Mouse (Mus musculus): ENCODE data around the gene Llgl2. TPM values are rescaled to one million over a fixed set of nuclear protein-coding genes. Genes with fewer than 3 reads are reported as not detected.
"Not testable (repeated sequence)": the region's sequence is repeated elsewhere in the genome, so short reads cannot be mapped to it uniquely, and the experiment has no call there.

Gene Llgl2
- total RNA-seq, 2 experiments from 2014 or later = 1.0 to 2.3 TPM

GRCm38 (mm10) chr11:115832523-115832922, 8.7 kb downstream of the Llgl2 start:
- DNase-seq (ENCODE audit: extremely low spot score in 1 of 2, low spot score in 1 of 2) = no peak

DNA sequence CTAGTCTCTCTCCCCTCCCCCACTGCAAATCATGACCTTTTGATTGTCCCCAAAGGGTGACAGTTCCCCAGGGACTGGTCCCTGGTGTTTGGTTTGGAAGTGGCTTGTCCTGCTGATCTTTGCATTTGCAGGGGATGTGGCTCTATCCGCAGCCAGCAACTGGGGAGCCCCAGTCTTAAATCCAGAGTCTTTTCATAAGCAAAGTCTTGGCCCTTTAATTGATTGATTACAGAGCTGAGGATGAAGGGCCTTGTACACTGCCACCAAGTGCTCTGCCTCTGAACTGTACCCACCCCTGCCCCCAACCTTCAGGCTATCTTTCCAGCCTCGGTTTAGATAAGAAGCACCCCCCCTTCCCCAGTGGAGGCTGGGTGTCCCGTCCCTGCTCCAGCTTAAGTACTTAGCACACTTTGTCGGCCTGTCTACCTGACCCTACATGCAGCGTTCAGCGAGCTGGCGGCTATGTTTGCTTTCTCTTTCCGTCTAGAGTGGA, 9.2 kb downstream of the Llgl2 start:
- no peak for DNase-seq (ENCODE audit: extremely low spot score in 1 of 2, low spot score in 1 of 2)

GRCm38 (mm10) chr11:115834033-115834432, 10.2 kb downstream of the Llgl2 start:
- no peak for DNase-seq (ENCODE audit: extremely low spot score in 1 of 2, low spot score in 1 of 2)

- no peak for DNase-seq (ENCODE audit: extremely low spot score in 1 of 2, low spot score in 1 of 2)
Measured at GRCm38 (mm10) chr11:115836656-115837395, 13.0 kb downstream of the Llgl2 start.

- DNase-seq (ENCODE audit: extremely low spot score in 1 of 2, low spot score in 1 of 2) = no peak
Measured at GRCm38 (mm10) chr11:115837606-115838345, 13.9 kb downstream of the Llgl2 start.

GRCm38 (mm10) chr11:115838895-115839311, 15.1 kb downstream of the Llgl2 start:
- no peak for DNase-seq (ENCODE audit: extremely low spot score in 1 of 2, low spot score in 1 of 2)

DNA sequence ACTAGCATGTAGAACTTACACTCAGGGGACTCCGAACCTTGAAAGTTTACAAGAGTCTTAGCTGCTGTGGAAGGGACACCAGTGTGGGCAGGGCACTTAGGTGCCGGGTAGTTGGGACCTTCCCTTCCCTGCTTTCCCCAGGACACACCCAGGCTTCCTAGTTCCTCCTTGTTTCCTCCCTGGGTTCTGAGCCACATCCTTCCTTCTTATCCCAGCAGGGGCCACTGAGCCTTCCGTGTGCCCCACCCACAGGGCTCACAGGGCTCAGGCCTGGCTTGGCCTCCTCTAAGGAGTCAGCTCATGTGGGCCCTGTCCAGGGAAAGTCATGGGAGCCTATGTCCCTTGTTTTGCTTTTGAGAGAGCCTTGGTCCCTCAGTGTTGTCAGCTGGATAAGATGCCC, 15.9 kb downstream of the Llgl2 start:
- DNase-seq (ENCODE audit: extremely low spot score in 1 of 2, low spot score in 1 of 2) = no peak

GRCm38 (mm10) chr11:115841044-115841443, 17.2 kb downstream of the Llgl2 start:
- no peak for DNase-seq (ENCODE audit: extremely low spot score in 1 of 2, low spot score in 1 of 2)

DNA sequence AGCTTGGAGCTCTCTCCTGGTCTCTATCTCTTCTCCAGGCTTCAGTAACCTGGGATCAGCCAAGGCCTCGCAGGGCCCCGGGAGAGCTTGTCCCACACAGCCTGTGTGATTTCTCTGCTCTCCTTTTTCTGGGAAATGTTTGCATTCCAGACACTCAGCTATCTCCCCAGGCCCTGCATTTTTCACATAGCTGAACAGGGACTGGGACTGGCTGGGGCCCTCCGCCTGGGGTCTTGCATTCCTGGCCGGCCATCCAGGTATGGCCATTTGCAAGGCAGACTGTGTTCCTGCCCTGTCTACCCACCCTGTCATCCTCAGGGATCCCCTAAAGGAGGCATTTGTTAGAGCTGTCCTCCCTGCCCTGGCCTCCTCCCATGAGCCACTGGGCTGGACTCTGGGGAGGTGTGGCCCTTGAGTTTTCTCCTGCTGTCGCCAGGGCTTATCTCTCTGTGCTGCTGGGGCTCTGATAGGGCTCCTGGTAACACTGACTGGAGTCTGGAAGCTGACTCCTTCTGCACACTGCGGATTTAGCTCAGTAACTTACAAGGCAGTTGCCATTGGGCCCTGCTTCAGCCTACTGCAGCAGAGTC, 18.2 kb downstream of the Llgl2 start:
- no peak for DNase-seq (ENCODE audit: extremely low spot score in 1 of 2, low spot score in 1 of 2)

DNA sequence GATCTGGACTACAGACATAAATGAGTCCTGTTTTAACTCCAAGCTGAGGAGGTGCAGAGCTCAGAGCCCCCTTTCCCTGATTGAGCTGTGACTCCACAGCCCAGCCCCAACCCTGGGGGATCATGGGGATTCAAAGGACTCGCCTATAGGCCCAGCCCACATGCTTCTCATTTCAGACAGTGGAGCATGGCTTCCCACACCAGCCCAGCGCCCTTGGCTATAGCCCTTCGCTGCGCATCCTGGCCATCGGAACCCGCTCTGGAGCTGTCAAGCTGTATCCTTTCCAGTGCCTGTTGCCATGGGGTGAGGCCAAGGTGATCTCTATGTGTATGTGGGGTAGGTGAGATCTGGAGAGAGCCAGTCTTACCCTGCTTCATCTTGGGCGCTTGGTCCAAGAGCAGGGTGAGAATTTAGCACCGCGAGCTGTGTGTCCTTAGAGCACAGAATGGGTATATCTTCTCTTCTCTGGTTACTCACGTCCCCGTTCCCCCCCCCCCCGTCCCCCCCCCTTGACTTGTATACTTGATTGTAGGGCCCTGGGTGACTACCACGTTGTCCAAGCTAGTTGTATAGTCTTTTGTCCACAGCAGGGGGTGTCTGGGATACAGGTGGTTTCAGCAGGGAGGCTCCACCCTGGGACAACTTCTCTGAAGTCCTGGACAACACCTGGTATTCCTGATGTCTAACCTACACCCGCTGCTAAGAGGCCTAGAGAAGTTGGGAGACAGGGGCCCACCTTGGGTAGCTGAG, 19.5 kb downstream of the Llgl2 start:
- DNase-seq (ENCODE audit: extremely low spot score in 1 of 2, low spot score in 1 of 2) = no peak

- DNase-seq (ENCODE audit: extremely low spot score in 1 of 2, low spot score in 1 of 2) = no peak
Measured at GRCm38 (mm10) chr11:115843891-115844239, 20.0 kb downstream of the Llgl2 start.

DNA sequence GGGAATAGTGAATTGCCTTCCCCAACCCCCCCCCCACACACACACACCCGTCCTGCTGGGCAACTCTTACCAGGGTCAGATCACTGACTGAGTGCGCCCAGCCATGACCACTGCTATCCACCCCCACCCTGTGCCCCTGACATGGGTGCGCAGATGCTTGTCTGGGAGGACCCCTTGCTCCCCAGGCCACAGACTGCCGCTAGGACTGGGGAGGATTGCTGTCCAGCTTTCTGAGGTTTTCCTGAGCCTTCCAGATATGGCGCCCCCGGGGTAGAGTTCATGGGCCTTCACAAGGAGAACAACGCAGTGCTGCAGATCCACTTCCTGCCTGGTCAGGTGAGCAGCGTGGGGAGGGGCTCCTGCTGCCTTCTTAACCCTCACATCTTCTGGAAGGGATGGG, 20.4 kb downstream of the Llgl2 start:
- DNase-seq (ENCODE audit: extremely low spot score in 1 of 2, low spot score in 1 of 2) = no peak

- DNase-seq (ENCODE audit: extremely low spot score in 1 of 2, low spot score in 1 of 2) = no peak
Measured at GRCm38 (mm10) chr11:115845819-115846218, 22.0 kb downstream of the Llgl2 start.

GRCm38 (mm10) chr11:115854674-115855073, 30.8 kb downstream of the Llgl2 start:
- no peak for DNase-seq (ENCODE audit: extremely low spot score in 1 of 2, low spot score in 1 of 2)

DNA sequence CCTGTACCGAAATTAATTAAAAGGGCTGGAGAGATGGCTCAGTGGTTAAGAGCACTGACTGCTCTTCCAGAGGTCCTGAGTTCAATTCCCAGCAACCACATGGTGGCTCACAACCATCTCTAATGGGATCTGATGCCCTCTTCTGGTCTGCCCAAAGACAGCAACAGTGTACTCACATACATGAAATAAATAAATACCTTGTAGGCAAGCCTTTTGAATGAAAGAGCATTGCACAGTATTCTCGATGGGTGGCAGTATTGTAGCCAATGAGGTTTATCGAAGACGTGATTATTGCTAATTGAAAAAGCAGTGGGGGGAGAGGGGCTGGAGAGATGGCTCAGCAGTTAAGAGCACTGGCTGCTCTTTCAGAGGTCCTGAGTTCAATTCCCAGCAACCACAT, 33.3 kb downstream of the Llgl2 start:
- not testable (repeated sequence) for DNase-seq (ENCODE audit: extremely low spot score in 1 of 2, low spot score in 1 of 2)

DNA sequence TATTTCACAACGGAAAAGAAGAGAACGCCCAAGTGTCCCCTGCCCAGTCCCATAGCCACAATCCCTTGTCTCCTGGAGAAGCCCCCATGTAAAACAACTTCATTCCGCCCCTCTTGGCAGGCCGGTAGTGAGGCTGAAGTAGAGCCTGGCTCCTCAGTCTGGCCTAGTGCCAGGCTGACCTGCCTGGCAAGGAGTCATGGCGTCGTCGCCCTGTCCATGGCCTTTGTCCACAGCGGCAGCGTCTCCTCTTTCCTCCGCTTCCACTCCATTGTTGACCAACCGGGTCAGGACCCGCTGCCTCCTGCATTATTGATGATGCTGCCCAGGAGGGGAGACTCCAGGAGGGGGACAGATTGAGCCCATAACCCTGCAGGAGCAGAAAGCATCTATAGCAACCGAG, 34.1 kb downstream of the Llgl2 start:
- DNase-seq (ENCODE audit: extremely low spot score in 1 of 2, low spot score in 1 of 2) = no peak

DNA sequence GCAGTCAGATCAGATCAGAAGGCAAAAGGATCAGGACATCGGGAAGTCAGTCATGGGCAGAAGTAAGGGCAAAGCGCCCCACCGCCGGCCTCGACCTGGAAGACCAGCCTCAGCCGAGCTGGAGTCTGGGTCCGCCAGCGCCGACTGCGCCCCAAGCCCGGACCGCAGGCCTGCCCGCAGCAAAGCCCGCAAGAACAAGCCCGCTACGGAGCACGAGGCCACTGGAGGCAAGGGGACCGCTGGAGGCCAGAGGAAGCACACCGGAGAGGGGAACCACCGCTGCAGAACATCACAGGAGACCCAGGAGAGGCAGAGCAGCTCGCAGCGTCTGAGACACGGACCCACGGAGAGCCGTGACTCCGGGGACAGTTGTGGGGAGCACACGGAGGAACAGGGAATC, 34.5 kb downstream of the Llgl2 start, which contains the start of gene Myo15b:
TSS of gene Myo15b (plus strand) at position 53 of the 400 bp plus-strand sequence.
- DNase-seq (ENCODE audit: extremely low spot score in 1 of 2, low spot score in 1 of 2) = no peak

GRCm38 (mm10) chr11:115859143-115859945, 35.5 kb downstream of the Llgl2 start:
- DNase-seq (ENCODE audit: extremely low spot score in 1 of 2, low spot score in 1 of 2) = peak; percentile 63 to 76

GRCm38 (mm10) chr11:115863895-115864294, 40.0 kb downstream of the Llgl2 start:
- no peak for DNase-seq (ENCODE audit: extremely low spot score in 1 of 2, low spot score in 1 of 2)

GRCm38 (mm10) chr11:115869393-115869792, 45.5 kb downstream of the Llgl2 start:
- DNase-seq (ENCODE audit: extremely low spot score in 1 of 2, low spot score in 1 of 2) = no peak

All from layer of hippocampus, postnatal 25 days (tissue).